Mouse (Mus musculus) embryo, embryonic 9.5 days (tissue): ENCODE results near the gene Atm.

Experiments used
- DNase-seq: peaks from one replicate; pipeline ENCODE4 v3.0.0-alpha.2; 2017; ENCODE audit errors: extremely low spot score

Gene Atm

GRCm38 (mm10) chr9:53536558-53537320 is at the start of gene Atm, which contains the start of gene Npat:
TSS of gene Atm (minus strand) at chr9:53536740.
TSS of gene Npat (plus strand) at chr9:53537047.
- DNase-seq, result peak; percentile 99

- no peak for DNase-seq
Observed at GRCm38 (mm10) chr9:53581870-53582269, 45.3 kb upstream of the Atm start.

GRCm38 (mm10) chr9:53575721-53576120 is 39.2 kb upstream of the Atm start:
- DNase-seq, result no peak

GRCm38 (mm10) chr9:53572516-53573307 is 36.2 kb upstream of the Atm start:
- no peak for DNase-seq

- DNase-seq, result no peak
Observed at GRCm38 (mm10) chr9:53570662-53571061, 34.1 kb upstream of the Atm start.

- no peak for DNase-seq
Observed at GRCm38 (mm10) chr9:53537336-53537965, 911 bp upstream of the Atm start.

GRCm38 (mm10) chr9:53535416-53536320 is 872 bp downstream of the Atm start:
- DNase-seq, result peak; percentile 20

- DNase-seq, result no peak
Observed at GRCm38 (mm10) chr9:53517373-53518009, 19.0 kb downstream of the Atm start.

GRCm38 (mm10) chr9:53514091-53514490 is 22.4 kb downstream of the Atm start:
- DNase-seq, result no peak

GRCm38 (mm10) chr9:53508053-53508452 is 28.5 kb downstream of the Atm start:
- no peak for DNase-seq

GRCm38 (mm10) chr9:53485886-53486285 is 50.7 kb downstream of the Atm start:
- DNase-seq, result no peak

- DNase-seq, result no peak
Observed at GRCm38 (mm10) chr9:53472806-53473518, 63.6 kb downstream of the Atm start.

GRCm38 (mm10) chr9:53452038-53452437 is 84.5 kb downstream of the Atm start:
- DNase-seq, result no peak

- DNase-seq, result no peak
Observed at GRCm38 (mm10) chr9:53450609-53451008, 85.9 kb downstream of the Atm start.

- DNase-seq, result no peak
Observed at GRCm38 (mm10) chr9:53435830-53436570, 100.5 kb downstream of the Atm start.

- DNase-seq, result no peak
Observed at GRCm38 (mm10) chr9:53427638-53428037, 108.9 kb downstream of the Atm start.

GRCm38 (mm10) chr9:53426726-53427125 is 109.8 kb downstream of the Atm start:
- no peak for DNase-seq

GRCm38 (mm10) chr9:53422133-53422896 is 114.2 kb downstream of the Atm start:
- no peak for DNase-seq

GRCm38 (mm10) chr9:53409427-53409826 is 127.1 kb downstream of the Atm start:
- DNase-seq, result no peak
